Mouse (Mus musculus): ENCODE measurements at regions not wholly inside any gene's neighbourhood (a gene's known extent, or its start where the extent isn't known, plus 50 kb on each side); places are given as distances from the start of the nearest gene placed in this dataset.

DNA sequence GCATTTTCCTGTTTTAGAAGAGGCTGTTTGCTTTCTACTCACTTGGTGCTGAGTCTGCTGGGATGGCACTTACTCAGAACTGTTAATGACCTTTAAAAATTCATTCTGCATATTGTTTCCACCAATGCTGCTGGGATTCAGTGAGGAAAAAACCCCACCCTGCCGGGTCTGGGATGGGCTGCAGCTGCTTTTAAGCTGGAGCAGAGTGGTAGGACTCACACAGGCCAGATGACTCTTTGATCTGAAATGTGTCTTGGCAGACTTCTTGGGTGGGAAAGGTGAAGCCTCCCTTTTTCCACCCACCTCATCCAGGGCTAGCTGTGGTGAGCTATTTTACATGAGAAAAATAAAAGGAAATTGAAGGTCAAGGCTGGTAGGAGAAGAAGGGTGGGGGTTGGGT lies 56.4 kb upstream of the Ddhd1 start:
- Histone ChIP-seq H3K27ac (replicated peaks) (no peak overlapping the region), H3K4me3 (no peak overlapping the region), H3K4me2 (replicated peaks) (no peak overlapping the region), H3K4me1 (no peaks in the 10 kb centered on the region), H3K36me3 (no peaks in the 10 kb centered on the region), H3K9me3 (no peaks in the 10 kb centered on the region), H3K9ac (replicated peaks) (no peak overlapping the region), H3K27me3 (no peaks in the 10 kb centered on the region)
- 55% methylated on average over 1 of the region's 1 CpGs for WGBS
- no peak for ATAC-seq (replicated peaks)

DNA sequence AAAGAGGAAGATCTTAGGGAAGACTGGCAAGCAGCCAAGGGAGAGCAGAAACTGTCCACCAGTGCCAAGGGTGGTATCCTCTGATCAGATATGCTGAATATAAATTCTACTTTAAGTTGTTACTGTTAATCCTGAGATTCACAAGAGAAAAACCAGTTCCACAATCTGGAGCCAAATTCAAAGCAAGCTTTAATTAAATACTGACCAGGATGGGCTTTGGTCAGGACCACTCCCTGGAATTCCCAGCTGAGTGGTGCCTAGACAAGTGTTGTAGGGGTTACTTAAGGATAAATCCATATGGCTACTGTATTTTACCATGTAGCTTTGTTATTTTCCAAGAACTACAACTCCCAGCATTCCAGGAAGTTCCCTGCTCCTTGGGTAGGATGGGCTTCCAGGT lies 56.8 kb upstream of the Ddhd1 start:
- Histone ChIP-seq H3K27me3 (no peaks in the 10 kb centered on the region), H3K4me1 (no peaks in the 10 kb centered on the region), H3K4me3 (no peak overlapping the region), H3K36me3 (no peaks in the 10 kb centered on the region), H3K9ac (replicated peaks) (no peak overlapping the region), H3K9me3 (no peaks in the 10 kb centered on the region), H3K27ac (replicated peaks) (no peak overlapping the region), H3K4me2 (replicated peaks) (no peak overlapping the region)
- ATAC-seq (replicated peaks) = no peak

DNA sequence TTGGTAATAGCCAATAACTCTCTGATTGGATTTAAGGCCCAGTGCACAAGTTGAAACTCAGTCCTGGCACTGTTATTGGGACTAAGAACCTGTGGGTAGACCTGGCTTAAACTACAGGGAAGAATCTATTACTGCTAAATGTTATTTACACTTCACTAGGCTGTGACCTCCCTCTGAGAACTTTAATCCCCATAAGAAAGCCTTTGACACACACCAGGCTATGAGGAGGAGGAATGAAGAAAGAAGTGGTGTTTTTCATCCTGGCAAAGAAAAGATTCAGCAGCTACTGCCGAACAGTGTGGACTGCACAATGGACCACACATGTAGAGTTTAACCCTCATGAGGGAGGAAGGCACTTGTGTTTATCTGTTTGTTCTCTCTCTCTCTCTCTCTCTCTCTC lies 58.2 kb upstream of the Ddhd1 start:
- Histone ChIP-seq H3K27me3 (no peaks in the 10 kb centered on the region), H3K4me3 (no peak overlapping the region), H3K27ac (replicated peaks) (no peak overlapping the region), H3K4me2 (replicated peaks) (no peak overlapping the region), H3K9ac (replicated peaks) (no peak overlapping the region), H3K4me1 (no peaks in the 10 kb centered on the region), H3K9me3 (no peaks in the 10 kb centered on the region), H3K36me3 (no peaks in the 10 kb centered on the region)
- WGBS = 0% methylated on average over 1 of the region's 1 CpGs
- ATAC-seq (replicated peaks) = no peak

DNA sequence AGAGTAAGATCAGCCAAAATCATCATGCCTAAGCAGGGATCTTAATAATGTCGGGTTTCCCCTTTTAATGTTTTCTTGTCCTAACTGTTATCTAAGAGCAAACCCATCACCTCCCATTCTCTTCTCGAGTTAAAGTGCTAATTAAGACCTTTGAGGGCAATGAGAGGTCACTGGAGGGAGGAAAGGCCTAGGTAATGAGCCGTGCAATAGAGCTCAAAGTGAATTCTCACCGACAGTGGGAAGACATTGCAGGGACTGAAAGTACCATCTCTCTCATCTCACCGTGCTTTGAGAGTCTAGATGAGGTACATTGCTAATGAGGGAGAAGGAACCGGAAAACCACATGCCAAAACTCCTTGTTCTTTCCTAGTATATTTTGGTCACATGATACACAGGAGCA lies 64.9 kb upstream of the Ddhd1 start:
- no peaks in the 10 kb centered on the region for H3K4me1 ChIP-seq
- 19% methylated on average over 6 of the region's 6 CpGs for WGBS
- no peaks in the 10 kb centered on the region for H3K27me3 ChIP-seq
- H3K9me3 ChIP-seq = no peaks in the 10 kb centered on the region
- H3K4me2 ChIP-seq (replicated peaks) = no peak overlapping the region
- H3K36me3 ChIP-seq = no peaks in the 10 kb centered on the region
- H3K4me3 ChIP-seq = no peak overlapping the region
- H3K27ac ChIP-seq (replicated peaks) = no peak overlapping the region
- no peak for ATAC-seq (replicated peaks)
- H3K9ac ChIP-seq (replicated peaks) = no peak overlapping the region

DNA sequence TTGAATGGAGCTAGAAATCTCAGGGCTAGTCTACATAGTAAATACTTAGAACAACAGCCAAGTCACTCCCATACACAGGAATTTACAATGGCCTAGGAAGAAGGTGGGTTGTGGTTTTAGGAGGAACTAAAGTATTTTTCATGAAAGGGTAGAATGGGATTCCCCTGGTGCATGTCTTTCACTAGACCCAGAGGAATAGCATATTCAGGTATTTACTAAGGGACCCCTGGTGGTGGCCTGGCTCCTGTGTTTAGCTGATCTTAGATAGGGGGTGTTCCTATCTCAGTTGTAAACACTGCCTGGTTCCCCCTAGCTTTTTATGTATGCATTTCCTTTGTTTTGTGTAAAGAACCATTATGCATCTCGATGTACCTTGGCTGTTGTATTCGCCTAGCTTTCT lies 66.4 kb upstream of the Ddhd1 start:
- no peak overlapping the region for H3K27ac ChIP-seq (replicated peaks)
- H3K9ac ChIP-seq (replicated peaks) = no peak overlapping the region
- H3K4me2 ChIP-seq (replicated peaks) = no peak overlapping the region
- H3K4me1 ChIP-seq = no peaks in the 10 kb centered on the region
- H3K36me3 ChIP-seq = no peaks in the 10 kb centered on the region
- no peak overlapping the region for H3K4me3 ChIP-seq
- H3K9me3 ChIP-seq = no peaks in the 10 kb centered on the region
- no peaks in the 10 kb centered on the region for H3K27me3 ChIP-seq
- WGBS = 93% methylated on average over 2 of the region's 2 CpGs
- ATAC-seq (replicated peaks) = no peak

DNA sequence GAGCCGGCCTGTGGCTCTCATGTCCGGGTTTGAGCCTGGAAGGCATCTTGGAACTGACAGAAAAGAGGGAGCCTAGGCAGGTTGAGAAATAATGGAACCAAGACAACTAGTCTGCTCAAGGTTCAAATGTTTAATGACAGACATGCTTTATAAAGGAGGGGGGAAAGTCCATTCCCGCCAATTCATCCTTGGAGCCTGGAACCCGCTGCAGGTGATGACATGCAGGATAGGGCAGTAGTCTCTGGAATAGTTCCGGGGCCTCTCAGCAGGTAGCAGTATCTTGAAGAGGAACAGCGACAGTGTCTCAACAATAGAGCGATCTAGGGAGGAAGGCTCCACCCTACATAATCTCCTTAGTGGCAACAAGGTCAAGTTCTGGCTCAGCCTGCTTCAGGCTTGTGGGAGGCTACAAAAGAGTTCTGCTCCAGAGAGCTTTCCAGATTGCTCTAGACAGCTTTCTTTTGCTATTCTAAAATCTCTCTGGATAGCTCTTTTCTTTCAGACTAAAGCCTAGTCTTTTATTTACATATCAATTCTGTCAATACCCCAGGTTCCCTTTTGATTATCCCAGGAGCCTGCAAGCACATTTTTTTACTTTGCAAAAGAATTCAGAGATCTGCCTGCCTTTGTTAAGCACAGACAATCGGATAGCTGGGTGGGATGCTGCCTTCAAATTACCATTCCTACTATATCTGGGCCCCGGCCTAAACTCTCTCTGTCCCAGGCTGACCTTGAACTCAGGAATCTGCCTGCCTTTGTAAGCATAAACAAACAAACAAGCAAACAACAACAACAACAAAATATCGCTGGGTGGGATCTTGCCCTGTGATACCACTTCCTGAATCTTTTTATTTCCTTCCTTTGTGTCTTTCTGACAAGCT lies 76.8 kb upstream of the Ddhd1 start:
- no peak overlapping the region for H3K27ac ChIP-seq (replicated peaks)
- no peak overlapping the region for H3K4me2 ChIP-seq (replicated peaks)
- WGBS = 66% methylated on average over 10 of the region's 10 CpGs
- H3K9ac ChIP-seq (replicated peaks) = no peak overlapping the region
- no peaks in the 10 kb centered on the region for H3K27me3 ChIP-seq
- H3K4me3 ChIP-seq = no peak overlapping the region
- H3K9me3 ChIP-seq = no peaks in the 10 kb centered on the region
- no peak for ATAC-seq (replicated peaks)
- H3K4me1 ChIP-seq = no peaks in the 10 kb centered on the region
- no peaks in the 10 kb centered on the region for H3K36me3 ChIP-seq

DNA sequence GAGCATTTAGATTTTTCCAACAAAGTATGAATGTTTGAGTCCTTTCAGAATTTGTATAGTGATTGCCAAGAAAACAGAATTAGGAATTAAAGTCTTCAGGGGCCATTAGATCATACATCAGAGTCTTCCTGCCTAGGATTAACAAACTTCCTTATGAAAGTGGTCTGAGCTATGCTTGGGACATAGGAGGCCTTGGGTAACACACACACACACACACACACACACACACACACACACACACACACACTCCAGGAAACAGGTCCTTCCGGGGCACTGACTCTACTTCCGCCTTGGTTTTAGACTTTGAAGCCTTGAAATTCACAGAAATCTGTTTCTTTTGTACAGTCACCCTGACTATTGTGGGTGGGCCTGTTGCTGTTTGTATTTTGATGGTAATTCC lies 80.0 kb upstream of the Ddhd1 start:
- WGBS = 87% methylated on average over 2 of the region's 2 CpGs
- Histone ChIP-seq H3K4me2 (replicated peaks) (no peak overlapping the region), H3K4me1 (no peaks in the 10 kb centered on the region), H3K9me3 (no peaks in the 10 kb centered on the region), H3K4me3 (no peak overlapping the region), H3K36me3 (no peaks in the 10 kb centered on the region), H3K27ac (replicated peaks) (no peak overlapping the region), H3K9ac (replicated peaks) (no peak overlapping the region), H3K27me3 (no peaks in the 10 kb centered on the region)
- no peak for ATAC-seq (replicated peaks)

DNA sequence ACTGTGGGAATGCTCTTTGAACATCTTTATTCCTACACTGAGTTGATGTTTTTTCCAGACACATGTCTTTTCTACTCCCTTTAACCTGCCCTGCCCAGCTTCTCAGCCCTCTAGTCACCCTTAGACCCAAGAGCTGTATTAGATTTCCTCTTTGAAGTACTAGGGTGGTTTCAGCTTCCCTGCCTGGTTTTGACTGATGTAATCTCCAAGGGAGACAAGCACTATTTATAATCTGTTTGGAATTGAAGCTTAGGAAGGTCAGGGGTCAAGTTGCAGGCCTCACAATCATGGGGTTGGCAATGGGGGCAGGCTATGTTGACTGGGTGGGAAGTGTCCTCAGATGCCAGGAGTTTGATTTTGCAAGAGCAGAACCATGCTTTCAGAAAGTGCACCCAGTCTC lies 81.7 kb upstream of the Ddhd1 start:
- Histone ChIP-seq H3K36me3 (no peaks in the 10 kb centered on the region), H3K4me3 (no peak overlapping the region), H3K9ac (replicated peaks) (no peak overlapping the region), H3K4me2 (replicated peaks) (no peak overlapping the region), H3K27me3 (no peaks in the 10 kb centered on the region), H3K4me1 (no peaks in the 10 kb centered on the region), H3K27ac (replicated peaks) (no peak overlapping the region), H3K9me3 (no peaks in the 10 kb centered on the region)
- ATAC-seq (replicated peaks) = no peak

DNA sequence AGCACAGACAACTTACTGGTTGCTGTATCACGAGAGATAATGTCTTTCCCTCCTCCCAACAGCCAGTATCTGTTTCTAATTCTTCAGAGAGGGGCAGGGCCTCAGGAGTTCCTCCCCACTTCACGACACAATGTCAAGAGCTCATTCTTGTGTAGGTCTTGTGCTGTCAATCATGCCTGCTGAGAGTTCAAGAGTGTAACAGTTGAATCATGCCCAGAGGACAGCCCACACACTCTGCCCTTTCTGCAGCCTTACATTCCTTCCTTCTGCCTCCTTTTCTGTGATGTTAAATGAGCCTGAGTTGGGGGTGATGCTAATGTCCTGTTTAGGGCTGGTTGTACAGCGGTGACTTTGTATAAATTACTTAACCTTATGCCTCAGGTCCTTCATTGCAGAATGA lies 82.7 kb upstream of the Ddhd1 start:
- H3K9ac ChIP-seq (replicated peaks) = no peak overlapping the region
- H3K4me2 ChIP-seq (replicated peaks) = no peak overlapping the region
- no peaks in the 10 kb centered on the region for H3K9me3 ChIP-seq
- no peak overlapping the region for H3K4me3 ChIP-seq
- H3K36me3 ChIP-seq = no peaks in the 10 kb centered on the region
- H3K27ac ChIP-seq (replicated peaks) = no peak overlapping the region
- ATAC-seq (replicated peaks) = no peak
- no peaks in the 10 kb centered on the region for H3K4me1 ChIP-seq
- no peaks in the 10 kb centered on the region for H3K27me3 ChIP-seq
- WGBS = 45% methylated on average over 3 of the region's 3 CpGs

DNA sequence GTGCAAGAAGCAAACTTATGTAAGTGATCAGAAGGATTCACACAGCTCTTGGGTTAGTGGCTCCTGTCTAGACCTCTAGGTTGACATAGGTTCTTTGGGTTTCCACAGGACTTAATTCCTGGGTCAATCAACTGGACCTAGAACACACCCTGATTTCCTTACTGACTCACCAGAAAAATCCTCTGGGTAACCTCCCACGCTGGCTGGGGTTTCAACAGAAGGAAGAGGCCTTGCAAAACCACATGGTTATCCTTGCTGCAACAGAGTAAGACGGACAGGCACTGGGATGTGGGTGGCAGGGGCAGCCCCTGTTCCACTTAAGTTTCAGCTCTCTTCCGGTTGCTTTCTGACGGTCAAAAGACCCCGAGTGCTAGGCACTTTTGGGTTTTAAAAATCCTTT lies 88.2 kb upstream of the Ddhd1 start:
- no peak overlapping the region for H3K4me3 ChIP-seq
- 75% methylated on average over 5 of the region's 5 CpGs for WGBS
- no peak overlapping the region for H3K4me2 ChIP-seq (replicated peaks)
- H3K9me3 ChIP-seq = no peaks in the 10 kb centered on the region
- H3K27me3 ChIP-seq = no peaks in the 10 kb centered on the region
- no peak overlapping the region for H3K9ac ChIP-seq (replicated peaks)
- no peaks in the 10 kb centered on the region for H3K4me1 ChIP-seq
- no peaks in the 10 kb centered on the region for H3K36me3 ChIP-seq
- ATAC-seq (replicated peaks) = no peak
- no peak overlapping the region for H3K27ac ChIP-seq (replicated peaks)

DNA sequence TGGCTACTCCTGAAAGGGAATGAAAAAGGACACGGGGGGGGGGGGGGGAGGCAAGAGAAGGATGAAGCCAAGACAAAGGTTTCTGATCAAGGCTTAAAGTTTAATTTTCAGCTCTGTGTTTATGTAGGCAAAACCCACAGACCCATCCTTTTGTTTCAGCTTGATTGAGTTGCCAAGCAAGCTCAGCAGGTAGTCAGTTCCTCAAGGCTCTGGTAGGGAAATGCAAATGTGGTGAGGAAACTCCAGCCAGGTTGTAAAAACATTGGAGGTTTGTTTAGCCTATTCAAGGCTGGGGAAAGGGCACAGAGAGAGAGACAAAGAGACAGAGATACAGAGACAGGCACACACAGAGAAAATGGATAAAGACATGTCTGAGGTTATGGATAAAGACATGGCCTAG lies 99.4 kb upstream of the Ddhd1 start:
- Histone ChIP-seq H3K4me2 (replicated peaks) (no peak overlapping the region), H3K27ac (replicated peaks) (no peak overlapping the region), H3K27me3 (no peaks in the 10 kb centered on the region), H3K9ac (replicated peaks) (no peak overlapping the region), H3K4me1 (no peaks in the 10 kb centered on the region), H3K36me3 (no peaks in the 10 kb centered on the region), H3K4me3 (no peak overlapping the region), H3K9me3 (no peaks in the 10 kb centered on the region)
- 0% methylated on average over 1 of the region's 1 CpGs for WGBS
- ATAC-seq (replicated peaks) = no peak

DNA sequence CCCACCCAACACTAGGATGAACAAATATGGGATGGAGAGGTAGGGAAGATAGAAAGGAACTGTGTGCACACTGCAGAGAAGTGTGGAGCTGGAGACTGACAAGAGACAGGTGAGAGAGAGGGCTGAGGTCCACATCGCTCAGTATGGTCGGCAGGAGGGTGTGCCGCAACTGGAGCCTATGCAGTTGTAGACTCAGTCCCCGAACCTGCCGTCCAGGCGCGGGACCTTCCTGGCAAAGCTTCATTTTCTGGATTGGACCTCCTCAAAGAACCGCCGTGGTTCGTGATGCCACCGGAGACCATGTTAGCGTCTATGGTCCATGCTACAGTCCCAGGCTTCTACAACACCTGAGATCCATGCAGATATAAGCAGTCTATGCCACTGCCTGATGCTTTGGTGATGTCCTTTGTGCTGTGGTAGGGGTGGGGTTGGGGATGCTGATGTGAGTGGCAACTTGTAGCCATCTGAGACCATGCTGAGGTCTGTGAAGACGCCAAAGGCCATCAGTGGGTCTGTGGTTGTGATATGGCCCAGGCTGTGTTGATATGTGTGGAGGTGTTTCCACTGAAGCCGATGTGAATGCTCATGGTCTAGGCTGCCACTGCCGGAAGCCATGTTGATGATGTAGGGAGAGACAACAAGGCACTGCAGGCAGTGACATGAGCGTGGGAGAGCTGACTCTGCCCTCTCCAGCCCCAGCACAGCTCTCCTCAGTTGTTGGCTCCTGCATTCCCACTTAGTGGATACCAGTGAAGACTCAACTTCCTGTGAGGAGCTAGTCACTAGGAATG lies 103.1 kb upstream of the Ddhd1 start:
- ATAC-seq (replicated peaks) = no peak
- H3K9me3 ChIP-seq = no peaks in the 10 kb centered on the region

DNA sequence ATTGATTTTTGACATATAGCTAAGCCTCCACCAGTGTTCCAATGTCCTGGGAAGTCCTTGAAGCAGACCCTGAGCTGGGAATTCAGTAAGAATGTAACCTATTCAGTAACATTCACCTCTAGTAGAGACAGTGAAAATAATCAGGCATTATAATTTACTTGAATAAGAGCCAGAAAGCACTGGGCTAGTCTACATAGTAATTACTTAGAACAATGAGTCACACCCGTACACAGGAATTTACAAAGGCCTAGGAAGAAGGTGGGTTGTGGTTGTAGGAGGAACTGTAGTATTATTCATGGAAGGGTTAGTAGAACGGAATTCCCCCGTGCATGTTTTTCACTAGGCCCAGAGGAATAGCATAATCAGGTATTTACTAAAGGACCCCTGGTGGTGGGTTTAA lies 106.3 kb upstream of the Ddhd1 start:
- H3K36me3 ChIP-seq = no peaks in the 10 kb centered on the region
- H3K27ac ChIP-seq (replicated peaks) = no peak overlapping the region
- no peak for ATAC-seq (replicated peaks)
- H3K4me2 ChIP-seq (replicated peaks) = no peak overlapping the region
- no peaks in the 10 kb centered on the region for H3K27me3 ChIP-seq
- H3K4me1 ChIP-seq = no peaks in the 10 kb centered on the region
- H3K4me3 ChIP-seq = no peak overlapping the region
- no peaks in the 10 kb centered on the region for H3K9me3 ChIP-seq
- 18% methylated on average over 3 of the region's 3 CpGs for WGBS
- no peak overlapping the region for H3K9ac ChIP-seq (replicated peaks)

More for the DNA sequence above, 103.1 kb upstream of the Ddhd1 start:
- Histone ChIP-seq H3K27me3 (no peaks in the 10 kb centered on the region), H3K4me1 (no peaks in the 10 kb centered on the region), H3K9ac (replicated peaks) (no peak overlapping the region), H3K36me3 (no peaks in the 10 kb centered on the region), H3K4me2 (replicated peaks) (no peak overlapping the region), H3K27ac (replicated peaks) (no peak overlapping the region), H3K4me3 (no peak overlapping the region)
- 96% methylated on average over 16 of the region's 16 CpGs for WGBS
